Mouse (Mus musculus) testis, postnatal 14 days (tissue): Measurements from ENCODE around the gene Gas2l1.

ENCODE experiments used
- DNase-seq: peaks from one replicate; pipeline ENCODE4 v3.0.0; 2021; ENCODE audit warnings: low spot score

Gene Gas2l1

DNA sequence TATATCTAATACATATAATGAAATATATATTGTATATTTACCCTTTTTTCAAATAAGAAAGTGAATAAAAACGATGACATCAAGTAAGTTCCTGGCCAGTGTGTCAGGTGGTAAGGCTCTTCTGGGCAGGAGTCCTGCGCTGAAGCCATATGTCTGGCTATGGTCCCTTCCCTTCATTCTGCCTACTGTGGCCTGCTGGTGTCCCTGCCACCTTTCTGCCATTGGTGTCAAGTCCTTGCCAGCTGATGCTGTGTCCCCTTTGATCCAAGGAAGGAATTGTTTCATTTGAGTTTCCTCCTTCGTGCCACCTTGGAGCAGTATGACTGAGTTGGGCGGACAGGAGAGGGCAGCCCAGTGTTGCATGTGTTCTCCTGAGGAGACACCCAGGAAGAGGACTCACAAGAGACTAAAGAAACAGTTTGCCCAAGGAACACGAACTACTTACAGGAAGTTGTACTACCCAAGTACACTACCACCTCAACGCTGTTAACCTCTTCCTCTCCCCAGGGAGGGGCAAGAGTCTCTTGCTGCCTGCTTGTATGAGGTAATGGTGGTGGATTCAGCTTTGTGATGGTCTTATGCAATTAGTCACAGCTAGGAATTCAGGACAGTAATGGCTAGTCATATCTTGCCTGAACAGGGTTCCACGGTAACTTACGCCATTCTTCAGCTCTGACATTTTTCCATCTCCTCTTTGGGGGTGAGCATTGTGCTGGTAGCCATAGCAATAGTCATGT lies 22.3 kb downstream of the Gas2l1 start:
- no peak for DNase-seq

DNA sequence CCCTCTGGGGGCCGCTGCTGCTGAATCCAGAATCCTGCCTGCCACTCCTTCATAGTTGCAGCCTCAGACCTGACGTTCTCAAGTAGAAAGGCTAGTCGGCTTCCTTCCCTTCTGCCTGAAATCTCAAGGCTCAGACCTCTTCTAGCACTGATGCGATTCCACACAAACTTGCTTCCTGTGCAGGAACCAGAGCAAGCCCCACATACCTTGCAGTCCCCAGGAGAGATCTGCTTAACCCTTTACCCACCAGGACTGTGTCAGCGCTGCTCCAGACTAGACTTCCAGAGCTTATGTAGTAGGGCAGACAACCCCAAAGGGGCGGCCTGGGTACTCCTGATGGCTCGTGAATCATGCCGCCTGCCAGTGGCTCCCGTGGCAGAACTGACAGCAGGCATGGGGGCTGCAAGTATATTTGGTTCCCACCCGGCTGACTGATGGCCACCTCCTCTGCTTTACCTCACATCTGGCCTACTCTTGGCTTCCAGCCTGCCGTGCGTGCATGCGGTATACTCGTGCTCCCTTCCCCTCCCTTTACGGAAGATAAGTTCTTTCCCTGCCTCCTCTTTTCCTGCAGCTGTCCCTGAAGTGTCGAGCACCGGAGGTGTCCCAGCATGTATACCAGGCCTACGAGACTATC lies 23.9 kb downstream of the Gas2l1 start:
- no peak for DNase-seq

DNA sequence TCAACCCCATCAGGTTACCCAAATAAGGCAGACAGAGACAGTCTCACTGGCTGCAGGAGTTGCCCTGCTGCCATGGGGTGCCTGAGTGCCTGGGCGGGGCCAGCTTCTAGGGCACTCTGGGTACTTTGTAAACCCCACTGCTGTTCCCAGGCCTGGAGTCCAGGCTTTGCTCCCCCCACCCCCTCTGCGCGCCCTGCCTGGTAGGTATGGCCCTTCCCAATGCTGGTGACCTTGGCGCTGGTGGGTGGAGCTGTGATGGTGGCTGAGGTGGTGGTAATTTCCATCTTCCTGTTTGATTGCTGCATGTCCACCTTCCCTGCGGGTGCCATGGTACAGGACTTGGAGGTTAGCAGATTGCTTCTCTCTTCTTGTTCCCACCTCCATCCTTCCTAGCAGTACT lies 24.5 kb downstream of the Gas2l1 start:
- no peak for DNase-seq

DNA sequence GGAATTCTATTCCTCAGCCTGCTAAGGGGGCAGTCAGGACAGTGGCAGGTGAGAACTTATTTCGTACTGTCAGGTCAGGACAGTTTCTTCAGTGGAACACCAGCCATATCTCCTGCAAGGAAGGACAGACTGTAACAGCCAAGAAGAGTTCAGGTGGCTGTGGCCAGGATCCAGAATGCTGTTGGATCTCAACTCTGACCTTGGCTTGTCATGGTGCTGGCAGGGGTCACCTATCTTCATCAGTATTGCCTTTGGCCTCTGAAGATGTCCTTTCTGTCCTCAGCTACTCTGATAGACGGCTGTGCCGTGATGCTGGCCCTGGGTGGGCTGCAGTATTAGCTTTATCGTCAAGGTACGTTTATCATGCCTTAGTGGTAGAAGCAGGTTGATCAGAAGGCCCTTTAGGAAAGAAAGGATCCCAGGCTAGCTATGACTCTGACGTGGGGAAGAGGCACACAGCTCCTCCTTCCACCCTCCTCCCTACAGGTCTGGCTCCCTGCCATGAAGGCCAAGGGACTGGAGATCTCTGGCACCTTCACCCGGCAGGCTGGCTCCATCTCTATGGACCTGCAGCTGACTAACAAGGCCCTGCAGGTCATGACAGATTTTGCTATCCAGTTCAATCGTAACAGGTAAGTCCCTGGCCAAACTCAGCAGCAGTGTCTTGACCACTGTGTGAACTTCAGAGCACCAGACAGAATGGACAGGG lies 27.8 kb downstream of the Gas2l1 start:
- no peak for DNase-seq

DNA sequence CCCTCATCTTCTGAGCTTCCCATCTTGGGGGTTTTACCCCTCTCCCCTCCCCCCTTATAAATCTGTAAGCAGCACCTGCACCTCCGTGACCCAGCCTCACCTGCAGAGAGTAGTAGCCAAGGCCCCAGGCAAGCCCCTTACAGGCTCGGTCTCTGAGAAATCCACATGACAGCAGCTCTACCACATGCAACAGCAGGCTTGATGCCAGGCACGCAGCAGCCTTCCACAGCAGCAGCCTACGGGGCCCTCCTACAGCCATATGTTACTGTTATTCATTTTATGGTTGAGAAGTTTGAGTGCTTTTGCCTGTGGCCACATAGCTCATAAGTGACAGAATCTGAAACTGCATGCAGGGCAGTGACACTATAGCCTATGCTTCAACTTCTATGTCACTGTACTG lies 29.7 kb downstream of the Gas2l1 start:
- no peak for DNase-seq

DNA sequence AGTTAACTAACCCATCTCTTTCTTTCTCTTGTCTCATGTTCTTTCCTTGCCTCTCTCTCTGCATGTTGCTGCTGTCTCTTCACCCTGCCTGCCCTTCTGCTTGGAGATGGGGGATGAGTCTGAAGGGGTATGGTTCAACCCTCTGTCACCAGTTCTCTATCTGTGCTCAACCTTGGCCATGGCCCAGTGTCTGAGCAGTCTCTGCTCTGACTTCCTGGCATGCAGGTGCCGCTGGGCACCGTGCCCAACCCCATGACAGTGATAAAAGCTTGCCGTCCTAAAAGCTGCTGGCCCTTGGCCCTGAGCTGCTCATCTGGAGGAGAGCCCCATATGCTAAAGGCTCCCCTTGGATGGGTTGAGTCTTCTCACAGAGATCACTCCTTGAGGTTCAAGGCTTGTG lies 32.0 kb downstream of the Gas2l1 start:
- peak; percentile 75 for DNase-seq

DNA sequence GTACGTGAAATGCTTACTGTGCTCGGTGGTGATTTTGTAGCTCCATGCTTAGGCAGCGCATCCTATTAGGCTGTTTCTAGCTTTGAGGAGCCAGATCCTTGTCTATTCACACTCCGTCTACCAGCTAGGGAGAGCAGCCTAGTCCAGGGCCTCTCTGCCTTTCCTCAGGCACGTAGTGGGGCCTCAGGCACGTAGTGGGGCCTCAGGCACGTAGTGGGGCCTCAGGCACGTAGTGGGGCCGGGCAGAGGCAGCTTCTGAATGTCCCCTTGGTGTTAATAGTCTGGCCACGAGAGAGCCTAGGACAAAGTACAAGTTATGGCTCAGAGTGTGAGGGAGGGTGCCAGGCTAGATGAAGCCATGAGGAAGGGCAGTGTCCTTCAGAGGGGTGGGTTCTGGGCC lies 32.4 kb downstream of the Gas2l1 start:
- DNase-seq = no peak

DNA sequence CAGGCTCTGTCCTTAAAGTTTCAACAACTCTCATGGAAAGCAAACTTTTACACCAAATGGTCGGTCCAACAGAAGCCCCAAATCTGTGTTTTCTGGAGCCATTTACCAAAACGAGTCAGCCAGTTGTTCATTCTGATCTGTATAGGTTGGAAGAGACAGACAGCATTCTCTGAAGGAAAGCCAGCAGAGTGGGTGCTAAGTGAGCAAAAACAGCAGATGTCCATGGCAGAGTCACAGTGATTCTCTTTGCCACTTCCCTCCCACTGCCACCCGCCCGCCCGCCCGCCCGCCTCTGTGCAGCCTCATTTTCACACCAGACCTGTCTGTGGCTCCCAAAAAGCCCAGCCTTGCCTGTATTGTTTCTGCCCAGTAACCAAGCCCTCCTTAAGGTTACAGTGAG lies 36.9 kb downstream of the Gas2l1 start:
- DNase-seq = no peak

DNA sequence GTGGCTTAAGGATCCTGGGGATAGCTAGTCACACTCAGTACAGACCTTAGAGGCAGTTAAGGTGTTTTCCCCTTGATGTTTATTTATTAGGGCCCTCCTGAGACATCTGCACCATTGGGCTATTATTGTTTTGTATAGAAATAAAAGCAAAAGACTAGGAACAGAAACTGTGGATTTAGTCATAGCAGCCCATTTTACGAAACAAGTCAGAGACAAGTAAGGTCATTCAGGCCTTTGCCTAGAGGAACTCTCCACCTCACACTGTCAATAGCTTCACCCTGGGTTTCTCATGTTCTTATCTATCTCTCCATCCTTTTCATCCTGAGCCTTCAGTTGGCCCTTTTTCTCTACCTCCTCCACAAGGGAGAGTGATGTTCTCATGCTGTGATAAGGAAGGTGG lies 40.0 kb downstream of the Gas2l1 start:
- no peak for DNase-seq

DNA sequence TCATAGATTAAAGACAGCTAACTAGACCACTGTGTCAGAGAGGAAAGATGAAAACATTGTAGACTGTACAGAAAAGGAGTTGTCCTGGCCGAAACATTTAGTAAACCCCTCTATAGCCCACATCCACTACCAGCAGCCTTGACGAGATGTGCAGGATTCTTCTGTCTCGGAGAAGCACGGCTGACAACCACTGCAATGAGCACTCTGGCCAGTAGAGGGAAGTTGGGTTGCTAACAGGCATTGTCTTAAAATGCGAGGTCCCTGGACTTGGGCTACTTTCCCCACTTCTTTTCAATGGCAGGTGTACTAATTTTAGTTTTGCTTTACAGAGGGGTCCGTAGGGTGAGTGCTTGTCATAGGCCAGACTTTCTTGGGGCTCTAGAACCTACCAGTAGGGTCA lies 47.6 kb downstream of the Gas2l1 start:
- no peak for DNase-seq

DNA sequence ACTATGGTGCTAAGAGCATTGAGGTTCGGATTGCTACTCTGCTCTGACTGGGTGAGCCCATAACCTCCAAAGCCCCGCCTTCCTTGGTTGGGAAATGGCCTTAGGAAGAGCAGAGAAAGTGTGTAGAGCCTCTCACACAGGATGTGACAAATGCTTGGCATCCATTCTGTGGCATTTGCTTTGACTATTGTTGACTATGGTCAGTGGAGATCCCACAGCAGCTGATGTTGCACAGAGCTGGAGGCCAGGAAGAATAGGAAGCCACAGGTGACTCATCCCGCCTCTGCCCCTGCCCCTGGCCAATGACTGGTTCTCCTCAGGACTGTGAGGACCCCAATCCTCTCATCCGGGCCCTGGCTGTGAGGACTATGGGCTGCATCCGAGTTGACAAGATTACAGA lies 48.8 kb downstream of the Gas2l1 start:
- no peak for DNase-seq

DNA sequence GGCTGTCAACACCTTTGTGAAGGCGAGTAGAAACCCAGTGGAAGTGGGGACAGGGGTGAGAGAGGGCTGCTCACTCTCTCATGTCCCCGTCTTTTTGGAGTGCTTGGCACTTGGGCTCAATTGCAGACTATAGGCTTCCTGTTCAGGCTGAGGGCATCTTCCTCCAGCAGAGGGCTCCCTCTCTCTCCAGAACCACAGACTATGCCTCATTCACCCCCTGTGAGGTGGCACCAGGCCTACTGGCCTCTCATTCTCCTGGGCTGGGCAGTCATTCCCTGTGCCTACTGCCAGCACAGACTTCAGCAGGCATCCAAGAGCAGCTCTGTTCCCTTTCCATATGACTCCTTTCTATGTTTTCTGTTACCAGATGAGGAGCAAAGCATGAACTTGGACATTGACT lies 49.4 kb downstream of the Gas2l1 start:
- peak; percentile 41 for DNase-seq

DNA sequence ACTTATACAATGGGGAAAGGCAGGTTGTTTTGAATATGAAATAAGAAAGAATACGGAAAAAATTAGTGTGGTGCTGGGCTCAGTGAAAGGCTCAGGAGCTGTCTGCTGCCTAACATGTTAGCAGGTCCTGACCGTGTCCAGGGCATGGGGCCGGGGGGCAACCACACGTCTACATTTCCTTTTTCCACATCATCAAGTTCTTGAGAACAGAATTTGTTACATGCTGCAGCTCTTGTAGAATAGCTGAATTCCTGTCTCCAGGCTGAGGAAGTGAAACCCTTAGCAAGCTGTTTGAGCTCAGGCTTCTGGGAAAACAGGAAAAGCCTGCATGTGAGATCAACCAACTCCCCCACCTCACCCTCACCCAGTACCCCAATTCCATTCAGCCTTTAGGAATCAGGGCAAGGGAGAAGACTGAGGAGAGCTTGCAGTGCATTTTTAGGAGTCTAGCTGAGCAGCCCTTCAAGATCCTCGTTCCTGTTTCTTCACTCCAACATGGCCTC lies 52.9 kb downstream of the Gas2l1 start:
- DNase-seq = no peak

DNA sequence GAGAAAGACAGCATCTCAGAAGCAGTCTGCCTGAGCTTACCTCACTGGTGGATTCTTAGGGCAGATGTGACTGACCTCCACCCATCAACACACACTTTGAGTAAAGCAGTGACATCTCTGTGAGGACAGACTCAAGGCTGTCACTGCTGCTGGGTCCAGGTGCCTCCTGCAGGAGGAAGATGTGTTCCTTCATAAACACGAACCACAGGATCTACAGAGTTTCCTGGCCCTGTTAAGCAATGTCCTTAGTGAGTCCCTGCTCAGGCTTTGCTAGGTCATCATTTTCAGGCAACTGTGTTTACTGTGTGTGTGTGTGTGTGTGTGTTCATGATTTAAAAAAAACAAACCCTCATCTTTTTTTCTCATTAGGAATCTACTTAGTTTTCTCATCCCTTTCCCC lies 53.6 kb downstream of the Gas2l1 start:
- no peak for DNase-seq

DNA sequence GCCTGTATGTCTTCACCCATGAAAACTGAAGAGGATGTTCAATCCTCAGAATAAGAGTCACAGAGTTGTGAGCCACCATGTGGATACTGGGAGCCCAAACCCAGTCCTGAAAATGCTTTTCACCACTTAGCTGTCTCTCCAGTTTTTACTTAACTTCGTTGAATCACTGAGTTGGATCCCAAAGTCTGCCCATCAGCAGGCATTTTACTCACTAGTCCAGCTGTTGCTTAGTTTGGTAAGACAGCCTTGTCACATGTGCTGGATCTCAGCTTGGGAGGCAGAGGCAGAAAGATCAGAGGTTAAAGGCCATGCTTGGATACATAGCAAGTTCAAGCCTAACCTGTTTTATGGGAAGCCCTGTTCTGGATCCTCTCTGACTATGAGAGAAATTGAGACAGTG lies 54.9 kb downstream of the Gas2l1 start:
- no peak for DNase-seq

DNA sequence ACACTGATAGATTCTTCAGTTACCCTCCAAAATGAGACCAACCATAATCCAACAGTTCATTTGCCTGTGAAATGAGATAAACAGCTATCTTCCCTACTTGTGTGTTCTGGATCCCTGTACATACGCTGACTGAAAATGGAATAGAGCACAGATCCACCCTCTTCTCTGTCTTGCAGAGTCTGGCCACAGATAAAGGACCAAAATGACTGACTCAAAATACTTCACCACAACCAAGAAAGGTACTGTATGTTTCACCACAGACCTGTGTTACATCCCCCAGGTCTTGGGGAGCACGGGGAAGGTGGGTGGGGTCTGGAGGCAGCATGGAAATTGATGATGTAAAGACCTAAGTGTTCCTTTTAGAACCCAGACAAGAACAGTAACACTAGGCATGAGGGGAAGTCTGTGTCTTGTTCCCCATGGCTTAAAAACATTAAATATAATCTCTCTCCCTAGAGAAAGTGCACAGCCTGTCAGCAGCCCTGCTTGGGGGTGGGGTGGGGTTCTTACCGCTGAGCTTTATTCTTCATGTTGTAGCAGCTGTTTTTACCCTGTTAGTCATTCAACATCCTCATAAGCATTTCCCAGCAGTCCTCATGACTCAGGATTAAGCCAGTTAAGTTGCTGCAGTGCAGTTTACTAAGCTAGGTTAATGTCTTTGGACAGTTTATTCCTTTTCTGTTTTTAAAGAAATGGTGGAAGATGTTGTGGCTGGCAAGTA lies 55.6 kb downstream of the Gas2l1 start:
- DNase-seq = no peak

DNA sequence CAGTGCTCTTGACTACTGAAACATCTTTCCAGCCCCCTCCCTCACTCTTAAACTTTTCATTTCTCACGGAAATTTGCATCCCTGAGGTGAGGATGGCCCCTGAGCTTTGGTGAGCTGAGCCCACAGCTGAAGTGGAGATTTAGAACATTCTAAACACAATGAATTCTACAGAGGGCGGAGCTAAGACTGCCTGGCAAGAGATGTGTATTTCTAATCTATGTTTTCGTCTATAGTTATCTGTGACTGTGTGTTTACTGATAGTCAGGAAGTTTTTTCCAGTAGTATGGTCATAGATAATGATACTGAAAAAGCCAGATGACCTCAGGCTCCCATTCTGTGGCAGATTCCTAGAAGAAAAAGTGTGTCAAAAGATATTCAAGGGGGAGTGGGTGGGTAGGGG lies 56.3 kb downstream of the Gas2l1 start:
- no peak for DNase-seq

DNA sequence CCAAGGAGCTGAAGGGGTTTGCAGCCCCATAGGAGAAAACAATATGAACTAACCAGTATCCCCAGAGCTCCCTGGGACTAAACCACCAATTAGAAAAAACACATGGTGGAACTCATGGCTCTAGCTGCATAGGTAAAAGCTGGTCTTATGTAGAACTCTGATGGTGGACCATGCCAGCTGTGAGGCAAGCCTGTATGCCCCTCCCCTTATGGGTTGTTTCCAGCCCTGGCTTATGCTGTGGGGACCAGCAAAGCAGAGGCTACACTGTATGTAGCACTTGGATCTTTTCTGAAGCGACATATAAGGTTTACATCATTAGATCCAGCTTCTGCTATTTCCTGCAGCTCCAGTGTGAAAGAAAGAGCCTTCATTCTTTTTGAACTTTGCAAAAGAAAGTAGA lies 57.9 kb downstream of the Gas2l1 start:
- no peak for DNase-seq

DNA sequence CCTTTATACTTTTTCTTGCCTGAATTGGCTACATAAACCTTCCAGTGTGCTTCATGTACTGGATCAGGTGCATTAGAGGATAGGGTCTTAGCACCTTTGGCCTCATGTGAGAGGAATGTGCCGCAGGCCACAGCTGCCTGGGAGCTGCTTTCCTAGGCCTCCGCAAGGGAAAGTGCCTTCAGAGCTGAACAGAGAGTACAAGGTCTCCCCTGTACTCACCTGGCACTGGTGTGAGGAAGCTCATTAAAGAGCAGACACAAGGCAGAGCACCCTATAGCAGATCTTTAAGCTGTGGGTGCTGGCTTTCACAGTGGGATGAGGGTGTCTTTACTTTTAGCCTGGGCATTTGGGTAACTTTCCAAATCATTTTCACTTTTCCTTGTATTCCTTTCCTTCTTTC lies 59.6 kb downstream of the Gas2l1 start:
- DNase-seq = no peak
